Mouse (Mus musculus) CH12.LX (cell line): ENCODE data around the gene Grap2.

Experiments
- CTCF ChIP-seq, 2 experiments: IDR thresholded peaks in 1 of 2; conservative IDR thresholded peaks in 1 of 2; 2 replicates each; pipeline ENCODE4 v1.5.1; 2011 to 2012; ENCODE audit warnings: low read depth in 2 of 2, low read length in 2 of 2, improper control_type of control experiment in 1 of 2, inconsistent platforms in 1 of 2, mild to moderate bottlenecking in 1 of 2, moderate library complexity in 1 of 2
- MAX ChIP-seq: IDR thresholded peaks from 2 replicates; pipeline ENCODE4 v1.6.1; 2011; ENCODE audit warnings: low read length, improper control_type of control experiment
- UBTF ChIP-seq: IDR thresholded peaks from 2 replicates; pipeline ENCODE4 v1.6.1; 2012; ENCODE audit warnings: low read depth, mild to moderate bottlenecking, inconsistent platforms, low read length, improper control_type of control experiment, moderate library complexity
- USF1 ChIP-seq: IDR thresholded peaks from 2 replicates; pipeline ENCODE4 v1.6.1; 2014; ENCODE audit warnings: low read depth, mild to moderate bottlenecking, inconsistent platforms, low read length, improper control_type of control experiment

DNA sequence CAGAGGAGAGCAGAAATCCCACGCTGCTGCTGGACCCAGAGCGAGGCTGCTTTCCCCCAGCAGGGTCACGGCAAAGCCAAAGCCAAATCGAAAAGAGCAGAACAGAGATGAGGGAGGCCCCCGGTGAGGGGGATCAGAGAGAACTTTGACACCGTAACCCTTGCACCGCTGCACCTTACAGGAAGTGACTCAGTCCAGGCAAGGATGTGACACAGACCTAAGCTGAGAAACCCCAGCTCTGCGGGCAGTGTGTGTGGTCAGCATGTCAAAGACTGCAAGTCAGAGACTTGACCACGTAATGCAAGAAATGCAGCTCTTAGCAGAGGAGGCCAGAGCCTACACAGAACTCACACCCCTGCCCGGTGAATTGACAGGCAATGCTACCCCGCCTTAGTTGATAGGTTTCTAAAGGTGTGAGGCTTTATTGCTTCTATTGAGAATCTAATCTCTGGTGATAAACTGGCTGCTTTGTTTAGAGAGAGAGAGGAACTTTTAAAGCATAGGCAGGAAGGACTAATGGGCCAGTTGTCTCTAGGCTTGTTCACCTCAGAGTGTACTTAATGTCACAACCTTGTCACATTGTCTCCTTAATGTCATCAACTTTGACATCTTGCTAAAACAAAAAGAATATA lies 66.8 kb downstream of the Grap2 start:
- TF ChIP-seq MAX (no peak), USF1 (no peak), CTCF (conservative IDR thresholded peaks at IDR 0.05 in 1 of 2, IDR thresholded peaks at IDR 0.05 in 1 of 2; ENCODE audit: low read depth in 2 of 2, low read length in 2 of 2) (no peak), UBTF (no peak)
